Mouse (Mus musculus): ENCODE data around the gene Olfr455.

Gene Olfr455

GRCm38 (mm10) chr6:42547461-42547860 lies at the start of gene Olfr455:
Gene Olfr455, minus strand, starts transcription at chr6:42547587.
- in situ Hi-C loops (cut with MboI, MseI), result no loop called here

- in situ Hi-C loops (cut with MboI, MseI), result loop anchor here (25.0 kb wide), 2 partner anchors 281 to 831 kb away; partner anchors contain the start of gene Fam131b
These were observed 45.9 kb upstream of the Olfr455 start for GRCm38 (mm10) chr6:42593138-42593882.

GRCm38 (mm10) chr6:42586569-42586968 lies 39.2 kb upstream of the Olfr455 start:
- in situ Hi-C loops (cut with MboI, MseI), result loop anchor here (25.0 kb wide), 2 partner anchors 274 to 824 kb away; partner anchors contain the start of gene Fam131b

GRCm38 (mm10) chr6:42583488-42583872 lies 36.1 kb upstream of the Olfr455 start:
- in situ Hi-C loops (cut with MboI, MseI), result loop anchor here (5.0 to 25.0 kb wide), 3 partner anchors 271 to 821 kb away; partner anchors contain the start of gene Fam131b

GRCm38 (mm10) chr6:42582741-42583487 lies 35.5 kb upstream of the Olfr455 start:
- in situ Hi-C loops (cut with MboI, MseI), result loop anchor here (5.0 to 25.0 kb wide), 3 partner anchors 271 to 821 kb away; partner anchors contain the start of gene Fam131b

- in situ Hi-C loops (cut with MboI, MseI), result loop anchor here (25.0 kb wide), 2 partner anchors 266 to 816 kb away; partner anchors contain the start of gene Fam131b
These were observed 31.3 kb upstream of the Olfr455 start for GRCm38 (mm10) chr6:42578678-42579077.

- in situ Hi-C loops (cut with MboI, MseI), result loop anchor here (25.0 kb wide), 2 partner anchors 265 to 815 kb away; partner anchors contain the start of gene Fam131b
These were observed 30.0 kb upstream of the Olfr455 start for GRCm38 (mm10) chr6:42577433-42577832.

GRCm38 (mm10) chr6:42568205-42568604 lies 20.8 kb upstream of the Olfr455 start:
- in situ Hi-C loops (cut with MboI, MseI), result no loop called here

GRCm38 (mm10) chr6:42566076-42566598 lies 18.8 kb upstream of the Olfr455 start:
- in situ Hi-C loops (cut with MboI, MseI), result no loop called here

- in situ Hi-C loops (cut with MboI, MseI), result no loop called here
These were observed 14.9 kb upstream of the Olfr455 start for GRCm38 (mm10) chr6:42562280-42562679.

- in situ Hi-C loops (cut with MboI, MseI), result no loop called here
These were observed 13.5 kb upstream of the Olfr455 start for GRCm38 (mm10) chr6:42560885-42561284.

- in situ Hi-C loops (cut with MboI, MseI), result no loop called here
These were observed 11.3 kb upstream of the Olfr455 start for GRCm38 (mm10) chr6:42558641-42559040.

GRCm38 (mm10) chr6:42546180-42546579 lies 1.2 kb downstream of the Olfr455 start:
- in situ Hi-C loops (cut with MboI, MseI), result no loop called here

- in situ Hi-C loops (cut with MboI, MseI), result no loop called here
These were observed 1.9 kb downstream of the Olfr455 start for GRCm38 (mm10) chr6:42545451-42545885.

GRCm38 (mm10) chr6:42544846-42545245 lies 2.5 kb downstream of the Olfr455 start:
- in situ Hi-C loops (cut with MboI, MseI), result no loop called here

- in situ Hi-C loops (cut with MboI, MseI), result no loop called here
These were observed 5.1 kb downstream of the Olfr455 start for GRCm38 (mm10) chr6:42542036-42543031.

- in situ Hi-C loops (cut with MboI, MseI), result no loop called here
These were observed 6.7 kb downstream of the Olfr455 start for GRCm38 (mm10) chr6:42540681-42541080.

- in situ Hi-C loops (cut with MboI, MseI), result no loop called here
These were observed 7.7 kb downstream of the Olfr455 start for GRCm38 (mm10) chr6:42539711-42540110.

- in situ Hi-C loops (cut with MboI, MseI), result no loop called here
These were observed 33.9 kb downstream of the Olfr455 start for GRCm38 (mm10) chr6:42513461-42513860.

GRCm38 (mm10) chr6:42509311-42509710 lies 38.1 kb downstream of the Olfr455 start:
- in situ Hi-C loops (cut with MboI, MseI), result no loop called here

- in situ Hi-C loops (cut with MboI, MseI), result no loop called here
These were observed 43.9 kb downstream of the Olfr455 start for GRCm38 (mm10) chr6:42503478-42503877.

All from T-helper 2 cell (primary cell).